Mouse (Mus musculus) heart, embryonic 16.5 days (tissue): ENCODE measurements around the gene Adamts20. TPM values are rescaled to one million over a fixed set of nuclear protein-coding genes. Genes with fewer than 3 reads are reported as not detected.

ENCODE experiments used
- ATAC-seq: fragments of 200-750 bp; cut with Nextera tagmentation; replicated peaks from 2 replicates; pipeline ENCODE4 v1.8.0; 2017; ENCODE audit warnings: moderate number of reproducible peaks; ENCODE audit not compliant: insufficient read depth, low FRiP score; ENCODE audit errors: extremely low read depth
- H3K27ac ChIP-seq: fragments of 300-500 bp; sonication (generic); 2 replicates; pipeline ENCODE4 v1.5.1; 2014; ENCODE audit warnings: mild to moderate bottlenecking, low read length, control low read depth, moderate library complexity
- H3K27me3 ChIP-seq: fragments of 300-500 bp; sonication (generic); 2 replicates; pipeline ENCODE4 v1.6.1; 2014; ENCODE audit warnings: low read length, mixed read lengths; ENCODE audit not compliant: control insufficient read depth, insufficient read depth
- H3K36me3 ChIP-seq: fragments of 300-500 bp; sonication (generic); 2 replicates; pipeline ENCODE4 v1.6.1; 2014; ENCODE audit not compliant: control insufficient read depth, insufficient read depth
- H3K4me1 ChIP-seq: fragments of 300-500 bp; sonication (generic); 2 replicates; pipeline ENCODE4 v1.6.1; 2014; ENCODE audit warnings: low read length, mixed read lengths; ENCODE audit not compliant: control insufficient read depth, insufficient read depth
- H3K4me2 ChIP-seq: fragments of 300-500 bp; sonication (generic); 2 replicates; pipeline ENCODE4 v1.6.1; 2014; ENCODE audit warnings: low read depth, mild to moderate bottlenecking, control low read depth, low read length
- H3K4me3 ChIP-seq: fragments of 300-500 bp; sonication (generic); 2 replicates; pipeline ENCODE4 v1.5.1; 2014; ENCODE audit warnings: mild to moderate bottlenecking, control low read depth, low read length
- H3K9ac ChIP-seq: fragments of 300-500 bp; sonication (generic); 2 replicates; pipeline ENCODE4 v1.6.1; 2014; ENCODE audit warnings: low read length, control low read depth
- H3K9me3 ChIP-seq: fragments of 300-500 bp; sonication (generic); replicated peaks from 2 replicates; pipeline ENCODE4 v1.6.1; 2016; ENCODE audit warnings: low read length; ENCODE audit not compliant: control insufficient read depth
- WGBS: fragments of 180-500 bp; shearing (Covaris S2); extraction: QIAGEN DNeasy Blood & Tissue Kit; methylation state at CpG from one replicate; pipeline ENCODE4 v1.1.7; 2014; 5-methylcytosine and 5-hydroxymethylcytosine counted together
- polyA plus RNA-seq: library from polyadenylated mRNA; unstranded; fragments of >200 nt; fragmentation: Nextera tagmentation; extraction: Ambion mirVana; gene quantifications from 2 replicates; pipeline ENCODE4 v1.2.1, GENCODE M21; 2015

Gene Adamts20
- polyA plus RNA-seq, 1 experiment from 2014 or later, result 0.76 TPM

GRCm38 (mm10) chr15:94288015-94288414, 177.2 kb downstream of the Adamts20 start:
- no peak overlapping the region for H3K4me3 ChIP-seq
- no peak overlapping the region for H3K9ac ChIP-seq
- H3K27me3 ChIP-seq, result no peaks in the 10 kb centered on the region
- no peaks in the 10 kb centered on the region for H3K4me1 ChIP-seq
- ATAC-seq, result no peak
- no peaks in the 10 kb centered on the region for H3K9me3 ChIP-seq
- WGBS, result 74% methylated on average over 2 of the region's 2 CpGs
- no peak overlapping the region for H3K27ac ChIP-seq
- no peak overlapping the region for H3K4me2 ChIP-seq
- no peaks in the 10 kb centered on the region for H3K36me3 ChIP-seq

DNA sequence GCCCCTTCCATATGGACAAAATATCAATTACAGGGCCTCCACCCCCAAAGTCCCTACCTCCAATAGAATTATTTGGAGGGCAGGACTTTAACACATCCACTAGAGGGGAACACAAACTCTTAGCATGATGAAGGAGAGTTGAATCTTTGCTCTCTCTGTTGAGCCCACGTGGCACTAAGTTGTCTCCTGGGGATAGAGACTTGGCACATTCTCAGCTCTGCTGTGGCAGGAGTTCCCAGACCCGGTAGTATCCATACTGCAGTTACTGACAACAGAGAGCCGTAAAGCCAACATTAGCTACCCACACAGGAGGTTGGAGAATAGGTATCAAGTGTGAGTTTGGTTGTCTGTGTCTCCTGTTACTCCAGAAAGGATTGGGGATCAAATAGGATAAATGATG, 177.7 kb downstream of the Adamts20 start:
- Histone ChIP-seq H3K27ac (no peak overlapping the region), H3K4me3 (no peak overlapping the region), H3K9ac (no peak overlapping the region), H3K4me2 (no peak overlapping the region), H3K9me3 (no peaks in the 10 kb centered on the region), H3K27me3 (no peaks in the 10 kb centered on the region), H3K36me3 (no peaks in the 10 kb centered on the region), H3K4me1 (no peaks in the 10 kb centered on the region)
- ATAC-seq, result no peak
- WGBS, result 64% methylated on average over 3 of the region's 3 CpGs

DNA sequence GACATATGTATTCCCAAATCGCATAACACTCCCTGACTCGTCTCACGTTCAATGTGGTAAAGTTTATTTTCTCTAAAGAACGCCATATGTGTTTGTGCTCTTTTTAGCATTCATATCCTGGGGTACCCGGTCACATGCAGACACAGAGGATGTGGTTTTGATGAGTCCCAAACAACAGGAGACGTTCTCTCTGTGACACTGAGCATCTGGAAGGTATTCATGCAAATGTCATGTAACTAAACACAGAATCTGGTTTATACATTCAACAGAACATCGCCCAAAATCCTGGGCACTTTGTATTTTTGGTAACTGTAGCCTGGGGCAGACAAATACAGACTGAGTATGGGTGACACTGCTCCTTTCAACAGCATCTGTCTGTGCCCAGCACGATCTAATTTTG, 188.8 kb downstream of the Adamts20 start:
- H3K9me3 ChIP-seq, result no peaks in the 10 kb centered on the region
- no peaks in the 10 kb centered on the region for H3K27me3 ChIP-seq
- no peaks in the 10 kb centered on the region for H3K36me3 ChIP-seq
- no peak overlapping the region for H3K9ac ChIP-seq
- H3K4me1 ChIP-seq, result no peaks in the 10 kb centered on the region
- WGBS, result 74% methylated on average over 8 of the region's 8 CpGs
- no peak overlapping the region for H3K4me3 ChIP-seq
- H3K27ac ChIP-seq, result no peak overlapping the region
- no peak overlapping the region for H3K4me2 ChIP-seq
- no peak for ATAC-seq

DNA sequence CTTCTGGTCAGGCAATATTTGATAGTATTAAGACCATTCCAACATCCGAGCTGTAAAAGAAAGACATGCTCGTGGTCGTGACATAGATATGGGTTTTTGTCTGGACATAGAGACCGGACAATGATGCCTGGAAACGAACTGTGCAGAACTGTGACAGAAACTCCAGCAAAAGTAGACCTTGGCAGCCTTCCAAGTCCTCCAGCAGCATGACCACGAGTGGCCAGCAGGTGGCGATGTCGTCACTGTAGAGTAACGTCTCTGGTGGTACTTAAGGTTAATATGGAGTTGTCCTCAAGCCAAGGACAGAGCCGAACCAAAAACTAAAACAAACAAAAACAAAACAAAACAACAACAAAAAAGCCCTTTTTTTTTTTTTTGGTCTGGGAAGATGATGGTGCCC, 199.6 kb downstream of the Adamts20 start:
- Histone ChIP-seq H3K9ac (no peak overlapping the region), H3K4me1 (no peaks in the 10 kb centered on the region), H3K4me3 (no peak overlapping the region), H3K9me3 (no peaks in the 10 kb centered on the region), H3K27ac (no peak overlapping the region), H3K4me2 (no peak overlapping the region), H3K27me3 (no peaks in the 10 kb centered on the region), H3K36me3 (no peaks in the 10 kb centered on the region)
- ATAC-seq, result no peak
- 13% methylated on average over 10 of the region's 10 CpGs for WGBS

GRCm38 (mm10) chr15:94264497-94264879, 200.7 kb downstream of the Adamts20 start:
- no peaks in the 10 kb centered on the region for H3K9me3 ChIP-seq
- no peak for ATAC-seq
- WGBS, result 60% methylated on average over 6 of the region's 6 CpGs
- H3K27ac ChIP-seq, result no peak overlapping the region
- H3K36me3 ChIP-seq, result no peaks in the 10 kb centered on the region
- H3K9ac ChIP-seq, result no peak overlapping the region
- H3K4me3 ChIP-seq, result no peak overlapping the region
- no peaks in the 10 kb centered on the region for H3K27me3 ChIP-seq
- no peaks in the 10 kb centered on the region for H3K4me1 ChIP-seq
- no peak overlapping the region for H3K4me2 ChIP-seq

DNA sequence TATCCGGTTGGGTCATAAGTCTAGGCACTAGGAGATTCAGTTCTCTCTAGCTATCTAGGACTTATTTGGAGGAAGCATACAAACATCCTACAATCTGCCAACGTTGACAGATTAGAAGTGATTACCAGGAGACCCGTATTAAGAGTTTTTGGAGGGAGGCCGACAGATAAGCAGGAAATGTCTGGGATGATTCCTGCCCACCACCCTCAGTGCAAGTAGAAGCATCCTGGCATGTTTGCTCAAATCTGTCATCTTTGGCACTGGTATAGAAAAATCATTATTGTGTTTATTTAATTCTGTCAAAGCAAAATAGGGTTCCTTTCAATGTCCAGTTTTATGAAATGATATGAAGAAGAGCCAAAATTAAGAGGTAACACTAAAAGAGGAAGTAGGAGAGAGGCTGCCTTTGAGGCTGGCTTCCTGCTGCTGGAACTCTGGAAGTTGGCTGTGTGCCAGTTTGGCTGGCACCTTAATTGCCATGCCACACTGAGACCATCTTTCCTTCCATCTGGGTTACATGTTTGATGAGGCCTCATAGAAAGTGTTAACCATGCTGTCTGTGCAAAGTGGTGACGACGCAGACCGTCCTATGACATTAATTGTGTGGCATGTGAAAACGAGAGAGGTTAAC, 201.2 kb downstream of the Adamts20 start:
- H3K36me3 ChIP-seq, result no peaks in the 10 kb centered on the region
- H3K27me3 ChIP-seq, result no peaks in the 10 kb centered on the region
- no peaks in the 10 kb centered on the region for H3K4me1 ChIP-seq
- H3K4me3 ChIP-seq, result no peak overlapping the region
- no peak for ATAC-seq
- no peak overlapping the region for H3K4me2 ChIP-seq
- WGBS, result 52% methylated on average over 8 of the region's 8 CpGs
- no peaks in the 10 kb centered on the region for H3K9me3 ChIP-seq
- H3K27ac ChIP-seq, result no peak overlapping the region
- no peak overlapping the region for H3K9ac ChIP-seq

DNA sequence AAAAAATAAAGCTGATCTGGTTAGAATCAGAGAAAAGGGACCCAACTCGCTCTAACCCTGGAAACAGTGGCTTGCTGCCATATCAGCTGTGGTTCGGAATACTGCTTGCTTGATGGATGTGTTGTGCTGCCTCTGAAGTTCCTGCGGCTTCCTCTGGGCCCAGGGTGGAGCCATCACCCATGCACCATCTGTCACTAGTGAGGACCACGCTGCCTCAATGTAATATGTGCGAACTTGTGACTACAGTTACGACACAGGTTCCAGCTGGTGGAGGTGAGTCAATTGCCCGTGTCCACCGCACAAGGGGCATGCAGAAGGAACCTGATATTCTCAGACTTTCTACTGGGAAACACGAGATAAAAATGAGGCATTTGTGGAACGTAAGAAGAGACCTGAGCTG, 202.0 kb downstream of the Adamts20 start:
- H3K36me3 ChIP-seq, result no peaks in the 10 kb centered on the region
- WGBS, result 47% methylated on average over 10 of the region's 10 CpGs
- no peaks in the 10 kb centered on the region for H3K27me3 ChIP-seq
- no peak for ATAC-seq
- H3K27ac ChIP-seq, result no peak overlapping the region
- H3K9me3 ChIP-seq, result no peaks in the 10 kb centered on the region
- no peak overlapping the region for H3K4me2 ChIP-seq
- no peaks in the 10 kb centered on the region for H3K4me1 ChIP-seq
- no peak overlapping the region for H3K9ac ChIP-seq
- no peak overlapping the region for H3K4me3 ChIP-seq

GRCm38 (mm10) chr15:94259497-94259896, 205.7 kb downstream of the Adamts20 start:
- WGBS, result 94% methylated on average over 4 of the region's 4 CpGs
- H3K36me3 ChIP-seq, result no peaks in the 10 kb centered on the region

DNA sequence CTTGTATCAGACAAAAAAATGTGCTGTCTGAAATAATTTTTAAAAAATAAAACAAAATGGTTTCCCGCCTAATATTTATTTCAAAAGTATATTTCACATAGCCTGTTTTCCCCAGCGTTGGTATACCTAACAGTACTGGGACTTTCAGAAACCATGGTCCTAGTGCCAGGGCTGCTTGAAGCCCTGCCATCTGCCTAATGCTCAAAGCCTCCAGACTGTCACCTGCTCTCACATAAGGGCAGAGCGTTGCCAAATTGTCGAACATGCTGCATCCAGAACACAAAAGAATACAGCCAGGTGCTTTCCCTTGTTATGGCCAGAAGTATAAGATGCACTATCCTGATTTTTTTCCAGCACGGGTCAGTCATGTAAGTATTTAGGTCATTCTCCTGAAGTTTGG, 209.7 kb downstream of the Adamts20 start:
- 86% methylated on average over 5 of the region's 5 CpGs for WGBS
- Histone ChIP-seq H3K27me3 (no peaks in the 10 kb centered on the region), H3K36me3 (no peaks in the 10 kb centered on the region), H3K4me2 (no peak overlapping the region), H3K9me3 (no peaks in the 10 kb centered on the region), H3K9ac (no peak overlapping the region), H3K4me1 (no peaks in the 10 kb centered on the region), H3K27ac (no peak overlapping the region), H3K4me3 (no peak overlapping the region)
- no peak for ATAC-seq

More at GRCm38 (mm10) chr15:94259497-94259896, 205.7 kb downstream of the Adamts20 start:
- H3K4me2 ChIP-seq, result no peak overlapping the region
- ATAC-seq, result no peak
- no peak overlapping the region for H3K9ac ChIP-seq
- no peak overlapping the region for H3K27ac ChIP-seq
- no peaks in the 10 kb centered on the region for H3K4me1 ChIP-seq
- H3K4me3 ChIP-seq, result no peak overlapping the region
- H3K27me3 ChIP-seq, result no peaks in the 10 kb centered on the region
- no peaks in the 10 kb centered on the region for H3K9me3 ChIP-seq
